Mouse (Mus musculus): ENCODE measurements around the gene Lrrc36.

DNA sequence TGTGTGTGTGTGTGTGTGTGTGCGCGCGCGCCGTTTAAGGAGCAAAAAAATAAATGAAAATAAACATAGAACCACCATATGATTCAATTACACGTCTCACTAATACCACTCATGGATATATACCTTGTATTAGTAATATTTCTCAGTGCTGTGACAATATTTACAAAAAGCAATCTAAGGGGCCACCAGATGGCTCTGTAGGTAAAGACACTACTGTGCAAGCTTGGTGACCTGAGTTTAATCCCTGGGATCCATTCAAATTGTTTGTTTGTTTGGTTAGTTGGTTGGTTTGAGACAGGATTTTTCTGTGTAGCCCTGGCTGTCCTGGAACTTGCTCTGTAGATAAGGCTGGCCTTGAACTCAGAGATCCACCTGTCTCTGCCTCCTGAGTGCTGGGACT, 3.4 kb upstream of the Lrrc36 start:
- no peak for TF ChIP-seq CTCF (IDR thresholded peaks at IDR 0.05; ENCODE audit: low read depth)
- TF ChIP-seq EP300 (IDR thresholded peaks at IDR 0.05; ENCODE audit: low read depth): no peak

Measured in heart, postnatal 0 days (tissue).